Mouse (Mus musculus) gonadal fat pad, adult 2 months (tissue): ENCODE data around the gene Rad54l2. TPM values are rescaled to one million over a fixed set of nuclear protein-coding genes. Genes with fewer than 3 reads are reported as not detected.

Experiments used
- DNase-seq: peaks from one replicate; pipeline ENCODE4 v3.0.0-alpha.2; 2012; ENCODE audit warnings: low read depth
- polyA plus RNA-seq: library from polyadenylated mRNA; depleted of rRNA; stranded (reverse); fragments of >200 nt; gene quantifications from 2 replicates; pipeline ENCODE4 v1.2.3, GENCODE M21; 2012; rRNA removed

Gene Rad54l2
- polyA plus RNA-seq = 23.7 and 24.8 TPM in 2 replicates

GRCm38 (mm10) chr9:106788812-106789321 lies at the start of gene Rad54l2:
Rad54l2 (minus strand) TSS chr9:106789194.
- DNase-seq = no peak

- peak; percentile 34 for DNase-seq
These were observed 33.5 kb upstream of the Rad54l2 start for GRCm38 (mm10) chr9:106822381-106823104.

DNA sequence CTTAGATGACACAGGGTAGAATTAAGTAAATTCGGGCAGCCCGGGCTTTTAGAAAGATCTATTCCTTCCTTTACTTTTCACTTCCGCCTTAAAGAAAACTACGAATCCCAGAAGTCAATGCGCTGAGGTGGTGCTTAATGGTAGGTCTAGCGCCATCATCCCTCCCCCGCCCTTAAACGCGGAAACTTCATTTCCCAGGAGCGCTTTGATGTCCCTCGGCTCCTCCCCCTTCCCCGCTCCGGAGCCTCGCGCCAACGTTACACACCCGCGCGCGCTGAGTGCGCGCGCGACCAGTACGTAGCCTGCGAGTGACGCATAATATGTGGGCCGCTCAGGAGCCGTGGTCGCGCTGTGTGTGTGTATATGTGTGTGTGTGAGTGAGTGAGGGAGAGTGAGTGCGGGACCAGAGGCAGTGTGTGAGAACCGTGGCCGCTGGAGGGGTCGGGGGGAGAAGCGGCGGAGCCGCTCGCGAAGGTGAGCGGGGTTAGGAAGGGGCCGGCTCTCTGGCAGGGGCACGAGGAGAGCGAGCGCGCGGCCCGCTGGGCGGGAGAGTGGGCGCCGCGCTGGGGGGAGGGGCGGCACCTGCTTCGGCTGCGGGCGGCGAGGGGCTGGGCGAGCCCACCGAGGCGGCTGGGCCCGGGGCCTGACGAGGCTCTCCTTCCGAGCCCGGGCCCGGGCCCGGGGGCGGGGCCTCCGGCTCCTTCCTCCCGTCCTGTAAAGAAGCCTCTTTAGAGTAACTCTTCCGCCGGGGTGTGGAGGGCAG lies 32.8 kb upstream of the Rad54l2 start, which contains the start of gene Dcaf1:
Dcaf1 (plus strand) TSS at position 257 of the 763 bp plus-strand sequence.
- DNase-seq = peak; percentile 92

- peak; percentile 17 for DNase-seq
These were observed 32.1 kb upstream of the Rad54l2 start for GRCm38 (mm10) chr9:106821050-106821617.

DNA sequence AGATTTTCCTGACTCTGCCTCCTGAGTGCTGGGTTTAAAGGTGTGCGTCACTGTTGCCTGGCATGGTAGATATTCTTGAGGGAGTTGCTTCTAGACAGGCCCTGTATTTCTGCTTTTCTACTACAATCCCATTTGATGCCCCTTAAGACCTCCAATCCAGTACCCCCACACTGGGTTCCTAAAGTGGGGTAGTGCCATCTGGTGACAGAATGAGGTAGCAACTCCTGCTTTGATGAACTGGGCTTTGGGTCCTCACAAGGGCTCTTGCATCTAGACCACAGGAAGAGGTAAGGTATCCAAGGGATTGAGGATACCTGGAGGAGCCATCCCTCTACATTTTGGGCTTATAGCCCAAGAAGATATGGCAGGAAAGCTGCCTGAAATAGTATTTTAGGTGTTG lies 30.2 kb upstream of the Rad54l2 start:
- no peak for DNase-seq

DNA sequence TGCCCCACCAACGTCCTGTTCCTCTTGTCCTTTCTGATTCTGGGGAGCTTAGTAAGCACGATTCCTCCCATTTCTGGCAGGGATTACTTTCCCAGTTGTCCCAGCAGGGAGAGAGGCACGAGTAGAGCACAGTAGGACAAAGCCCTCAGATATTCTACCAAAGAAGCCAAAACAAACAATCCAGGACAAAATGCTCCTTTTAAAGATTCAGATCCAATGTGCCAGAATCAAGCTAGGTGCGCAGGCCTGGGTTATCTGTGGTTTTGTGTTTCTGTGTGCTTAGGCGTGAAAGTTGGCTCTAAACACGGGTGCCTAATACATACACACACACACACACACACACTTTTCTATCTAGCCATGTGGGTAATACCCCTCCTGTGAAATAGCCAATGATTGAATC lies 29.2 kb upstream of the Rad54l2 start:
- DNase-seq = no peak

GRCm38 (mm10) chr9:106806503-106806902 lies 17.5 kb upstream of the Rad54l2 start:
- no peak for DNase-seq

DNA sequence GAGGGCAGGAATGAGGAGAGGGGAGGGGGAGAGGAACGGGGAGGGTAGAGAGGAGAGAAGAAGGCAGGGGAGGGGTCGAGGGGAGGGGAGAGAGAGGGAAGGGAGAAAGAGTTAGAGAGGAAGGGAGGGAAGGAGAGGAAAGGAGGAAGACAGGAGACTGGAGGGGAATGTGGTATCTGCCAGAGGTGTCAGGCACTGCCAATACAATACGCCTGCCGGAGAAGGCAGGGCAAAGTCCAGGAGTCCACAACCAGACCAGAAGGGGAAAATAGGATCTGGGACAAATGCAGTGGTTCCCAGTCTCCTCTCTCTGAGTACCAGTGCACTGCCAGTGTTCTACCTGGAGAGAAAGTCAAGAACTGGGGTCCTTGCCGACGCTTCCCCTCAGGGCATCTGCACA lies 1.8 kb upstream of the Rad54l2 start:
- DNase-seq = no peak

- DNase-seq = no peak
These were observed 369 bp upstream of the Rad54l2 start for GRCm38 (mm10) chr9:106789363-106789762.

GRCm38 (mm10) chr9:106787979-106788811 lies 799 bp downstream of the Rad54l2 start:
- no peak for DNase-seq

DNA sequence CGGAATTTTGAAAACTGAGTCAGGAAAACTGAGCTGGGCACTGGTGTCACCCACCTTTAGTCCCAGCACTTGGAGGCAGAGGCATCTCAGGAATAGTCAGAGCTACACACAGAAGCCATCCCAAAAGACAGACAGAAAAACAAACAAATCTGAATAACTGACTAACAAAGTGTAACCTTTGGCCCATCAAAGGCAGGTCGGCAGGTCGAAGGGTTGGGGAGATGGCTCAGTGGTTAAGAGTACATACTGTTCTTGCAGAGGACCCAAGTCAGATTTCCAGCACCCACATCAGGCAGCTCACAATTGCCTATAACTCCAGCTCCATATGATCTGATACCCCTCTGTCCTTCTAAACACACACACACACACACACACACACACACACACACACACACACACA lies 3.8 kb downstream of the Rad54l2 start:
- DNase-seq = no peak

GRCm38 (mm10) chr9:106783554-106783953 lies 5.4 kb downstream of the Rad54l2 start:
- DNase-seq = no peak

DNA sequence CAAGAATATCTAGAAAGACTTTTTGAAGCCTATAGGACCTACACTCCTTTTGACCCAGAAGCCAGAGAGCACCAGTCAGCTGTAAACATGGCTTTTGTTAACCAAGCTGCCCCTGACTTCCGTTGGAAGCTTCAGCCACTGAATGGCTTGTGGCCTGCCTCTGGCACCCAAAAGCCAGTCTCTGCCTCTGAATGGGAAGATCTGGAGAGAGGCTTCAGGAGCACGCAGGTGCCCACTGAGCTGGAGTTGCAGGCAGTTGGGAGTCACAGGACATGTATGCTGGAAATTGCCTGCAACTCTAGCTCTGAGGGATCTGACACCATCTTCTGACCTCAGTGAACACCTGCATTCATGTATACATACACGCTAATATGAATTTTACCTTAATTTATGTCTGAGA lies 8.9 kb downstream of the Rad54l2 start:
- no peak for DNase-seq

- DNase-seq = no peak
These were observed 10.7 kb downstream of the Rad54l2 start for GRCm38 (mm10) chr9:106778319-106778718.

- no peak for DNase-seq
These were observed 11.6 kb downstream of the Rad54l2 start for GRCm38 (mm10) chr9:106777423-106777822.

DNA sequence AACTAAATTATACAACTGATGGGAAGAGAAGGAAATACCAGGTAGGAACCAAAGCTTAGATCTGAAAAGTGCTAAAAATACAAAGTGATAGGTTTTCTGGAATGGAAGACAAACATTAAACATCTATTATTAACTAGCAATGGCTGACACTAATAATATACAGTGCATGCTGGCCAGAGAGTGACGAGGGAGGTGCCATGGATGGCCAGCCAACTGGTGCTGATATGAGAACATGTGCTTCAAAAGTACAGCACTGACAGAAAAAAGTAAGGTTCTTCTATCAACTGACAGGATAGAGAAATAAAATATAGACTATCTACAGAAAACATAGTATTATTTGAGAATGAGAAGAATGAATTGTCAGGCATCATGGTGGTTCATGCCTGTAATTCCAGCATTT lies 12.9 kb downstream of the Rad54l2 start:
- DNase-seq = no peak

- DNase-seq = no peak
These were observed 17.2 kb downstream of the Rad54l2 start for GRCm38 (mm10) chr9:106771770-106772169.

DNA sequence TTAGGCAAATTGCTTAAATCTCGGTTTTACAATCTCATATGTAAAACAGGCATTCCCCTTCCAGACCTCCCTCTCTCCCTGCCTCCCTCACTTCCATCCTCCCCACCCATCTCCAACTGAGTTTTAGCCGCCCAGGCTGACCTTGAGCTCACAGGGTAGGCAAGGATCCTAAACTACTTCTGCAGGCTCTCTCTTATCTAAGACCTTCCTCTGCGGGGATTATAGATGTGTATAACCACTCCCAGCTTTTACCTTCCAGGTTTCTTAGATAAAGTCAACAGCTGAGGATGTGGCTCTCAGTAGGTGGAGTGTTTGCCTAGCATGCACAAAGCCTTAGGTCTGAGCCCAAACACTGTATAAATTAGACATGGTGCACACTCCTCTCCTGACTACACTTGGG lies 18.8 kb downstream of the Rad54l2 start:
- DNase-seq = no peak

GRCm38 (mm10) chr9:106769781-106770180 lies 19.2 kb downstream of the Rad54l2 start:
- DNase-seq = no peak

GRCm38 (mm10) chr9:106756421-106756820 lies 32.6 kb downstream of the Rad54l2 start:
- peak; percentile 17 for DNase-seq

- DNase-seq = no peak
These were observed 33.2 kb downstream of the Rad54l2 start for GRCm38 (mm10) chr9:106755776-106756175.

- DNase-seq = no peak
These were observed 34.7 kb downstream of the Rad54l2 start for GRCm38 (mm10) chr9:106754311-106754710.
